Mouse (Mus musculus) lung, adult 2 months (tissue): ENCODE data around the gene Zfp106.

Experiments
- CTCF ChIP-seq: fragments of 200-500 bp; IDR thresholded peaks from 2 replicates; pipeline ENCODE4 v1.5.1; 2011; ENCODE audit warnings: mild to moderate bottlenecking, low read length, control low read depth; ENCODE audit not compliant: insufficient read depth
- POLR2A ChIP-seq: fragments of 200-500 bp; IDR thresholded peaks from 2 replicates; pipeline ENCODE4 v1.6.1; 2011; ENCODE audit warnings: low read depth, mild to moderate bottlenecking, control low read depth, low read length, borderline replicate concordance; ENCODE audit errors: extremely low read depth

- no peak for TF ChIP-seq POLR2A
- no peak for TF ChIP-seq CTCF
These were observed 7.4 kb upstream of the Zfp106 start for GRCm38 (mm10) chr2:120571081-120571480.
